Mouse (Mus musculus) stomach, postnatal 0 days (tissue): Measurements from ENCODE around the gene Pcp4l1.

Experiments
- CTCF ChIP-seq: IDR thresholded peaks from 2 replicates; pipeline ENCODE4 v1.5.1; 2016; ENCODE audit warnings: antibody characterized with exemption, low read depth, mild to moderate bottlenecking, moderate library complexity
- EP300 ChIP-seq: optimal IDR thresholded peaks from 2 replicates; pipeline ENCODE3; 2016; ENCODE audit warnings: antibody characterized with exemption

- TF ChIP-seq EP300, result no peak
- TF ChIP-seq CTCF, result no peak
Observed at GRCm38 (mm10) chr1:171169913-171170312, 26.2 kb downstream of the Pcp4l1 start.
